Mouse (Mus musculus): ENCODE data around the gene Tbc1d10a. TPM values are rescaled to one million over a fixed set of nuclear protein-coding genes. Genes with fewer than 3 reads are reported as not detected.

Tbc1d10a gene
- 33.3 and 34.1 TPM in 2 replicates for polyA plus RNA-seq (2012; rRNA removed)

DNA sequence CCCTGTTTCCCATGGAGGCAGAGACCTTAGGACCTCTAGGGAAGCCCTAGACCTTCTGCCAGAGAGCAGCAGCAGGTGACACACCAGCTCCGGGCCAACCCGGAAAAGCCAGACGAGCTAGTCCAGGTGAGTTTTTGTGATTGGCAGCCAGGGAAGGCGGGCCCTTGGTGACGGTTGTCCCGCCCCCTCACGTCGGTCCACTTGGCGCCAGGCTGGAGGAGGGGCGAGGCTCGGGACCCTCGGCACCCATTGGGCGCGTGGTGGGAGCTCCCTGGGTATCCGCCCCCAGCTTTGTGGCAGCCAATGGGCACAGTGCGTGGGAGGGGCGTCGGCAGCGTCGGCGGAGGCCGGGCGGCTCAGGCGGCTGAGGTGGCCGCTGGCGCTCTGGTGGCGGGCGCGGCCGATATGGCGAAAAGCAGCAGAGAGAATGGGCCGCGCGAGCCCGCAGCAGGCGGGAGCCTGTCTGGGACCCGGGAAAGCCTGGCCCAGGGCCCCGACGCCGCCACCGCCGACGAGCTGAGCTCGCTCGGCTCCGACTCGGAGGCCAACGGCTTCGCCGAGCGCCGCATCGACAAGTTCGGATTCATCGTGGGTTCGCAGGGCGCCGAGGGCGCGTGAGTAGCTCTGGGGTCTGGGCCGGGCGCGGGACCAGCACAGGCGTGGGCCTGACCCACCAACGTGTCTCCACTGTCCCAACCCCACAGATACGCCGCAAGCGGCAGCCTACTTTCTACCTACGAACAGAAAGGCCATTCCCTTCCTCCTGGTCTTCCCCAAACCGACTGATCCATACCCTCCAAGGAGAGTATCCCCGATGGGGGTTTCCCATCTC lies at the start of gene Tbc1d10a:
Gene Tbc1d10a, plus strand, starts transcription at position 304 of the 832 bp plus-strand sequence.
- TF ChIP-seq POLR2A (IDR thresholded peaks at IDR 0.05; ENCODE audit: borderline replicate concordance, insufficient read depth, low read length), result peak; percentile 74
- no peak for TF ChIP-seq CTCF (IDR thresholded peaks at IDR 0.05; ENCODE audit: borderline replicate concordance, insufficient read depth, low read depth, low read length)
- H3K4me1 ChIP-seq (ENCODE audit: control insufficient read depth, insufficient read depth, low read length), result peaks cover 9% of the 10 kb centered on the region; the same call in 1 of the 2 replicates
- H3K27ac ChIP-seq (ENCODE audit: insufficient read depth, low read length), result peak within 1 kb of the TSS; percentile 44; the same call in 1 of the 2 replicates
- DNase-seq, result peak; percentile 98 to 99
- H3K27me3 ChIP-seq (ENCODE audit: control insufficient read depth, insufficient read depth, low read length), result no peaks in the 10 kb centered on the region
- H3K4me3 ChIP-seq (replicated peaks; ENCODE audit: insufficient read depth, low read depth, low read length), result peak within 1 kb of the TSS; percentile 90
- WGBS, result 1% methylated on average over 66 of the region's 71 CpGs

- H3K4me1 ChIP-seq (ENCODE audit: control insufficient read depth, insufficient read depth, low read length), result peaks cover 5% of the 10 kb centered on the region; the same call in 1 of the 2 replicates
- TF ChIP-seq CTCF (IDR thresholded peaks at IDR 0.05; ENCODE audit: borderline replicate concordance, insufficient read depth, low read depth, low read length), result no peak
- no peak for TF ChIP-seq POLR2A (IDR thresholded peaks at IDR 0.05; ENCODE audit: borderline replicate concordance, insufficient read depth, low read length)
- WGBS, result 83% methylated on average over 2 of the region's 2 CpGs
- no peak overlapping the region for H3K27ac ChIP-seq (ENCODE audit: insufficient read depth, low read length)
- no peak overlapping the region for H3K4me3 ChIP-seq (replicated peaks; ENCODE audit: insufficient read depth, low read depth, low read length)
- DNase-seq, result no peak
- no peaks in the 10 kb centered on the region for H3K27me3 ChIP-seq (ENCODE audit: control insufficient read depth, insufficient read depth, low read length)
Measured at GRCm38 (mm10) chr11:4138964-4139363, 47.6 kb upstream of the Tbc1d10a start.

DNA sequence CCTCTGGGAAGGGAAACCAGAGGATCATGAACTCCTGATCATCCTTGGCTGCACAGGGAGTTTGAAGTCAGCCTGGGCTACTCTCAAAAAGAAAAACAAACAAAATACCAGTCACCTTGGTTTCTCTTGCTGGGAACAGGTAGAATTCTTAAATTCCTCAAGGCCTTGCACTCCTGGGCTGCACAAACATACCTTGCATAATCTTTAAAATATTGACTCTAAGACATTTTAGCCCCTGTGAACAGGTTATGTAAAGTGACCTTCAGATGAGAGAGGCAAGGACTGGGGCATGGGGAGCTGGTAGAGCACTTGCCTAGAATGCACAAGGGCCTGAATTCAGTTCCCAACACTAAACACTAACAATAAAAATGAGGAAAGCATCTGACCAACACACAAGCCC lies 45.1 kb upstream of the Tbc1d10a start:
- TF ChIP-seq CTCF (IDR thresholded peaks at IDR 0.05; ENCODE audit: borderline replicate concordance, insufficient read depth, low read depth, low read length) (no peak), POLR2A (IDR thresholded peaks at IDR 0.05; ENCODE audit: borderline replicate concordance, insufficient read depth, low read length) (no peak)
- H3K27ac ChIP-seq (ENCODE audit: insufficient read depth, low read length), result no peak overlapping the region
- no peak overlapping the region for H3K4me3 ChIP-seq (replicated peaks; ENCODE audit: insufficient read depth, low read depth, low read length)
- DNase-seq, result no peak
- H3K4me1 ChIP-seq (ENCODE audit: control insufficient read depth, insufficient read depth, low read length), result peaks cover 3% of the 10 kb centered on the region; the same call in 1 of the 2 replicates
- no peaks in the 10 kb centered on the region for H3K27me3 ChIP-seq (ENCODE audit: control insufficient read depth, insufficient read depth, low read length)

DNA sequence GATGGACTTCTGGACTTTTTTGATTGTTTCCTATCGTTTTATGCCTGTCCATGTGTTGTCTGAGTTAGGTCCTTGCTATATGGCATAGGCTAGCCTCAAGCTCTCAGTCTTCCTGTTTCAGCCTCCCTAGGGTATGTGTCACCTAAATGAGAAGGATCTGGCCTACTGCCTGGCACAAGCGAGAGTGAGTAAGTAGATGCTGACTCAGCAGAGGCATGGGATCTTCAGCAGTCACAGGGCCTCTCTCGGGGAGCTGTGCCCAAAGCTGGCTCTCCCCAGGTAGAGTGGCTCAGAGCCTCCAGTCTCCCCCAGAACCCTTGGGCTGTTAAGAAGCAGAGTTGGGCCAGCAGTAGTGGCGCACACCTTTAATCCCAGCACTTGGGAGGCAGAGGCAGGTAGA lies 44.2 kb upstream of the Tbc1d10a start:
- no peak overlapping the region for H3K4me3 ChIP-seq (replicated peaks; ENCODE audit: insufficient read depth, low read depth, low read length)
- DNase-seq, result no peak
- no peak overlapping the region for H3K27ac ChIP-seq (ENCODE audit: insufficient read depth, low read length)
- TF ChIP-seq CTCF (IDR thresholded peaks at IDR 0.05; ENCODE audit: borderline replicate concordance, insufficient read depth, low read depth, low read length) (no peak), POLR2A (IDR thresholded peaks at IDR 0.05; ENCODE audit: borderline replicate concordance, insufficient read depth, low read length) (no peak)
- 74% methylated on average over 4 of the region's 4 CpGs for WGBS
- H3K4me1 ChIP-seq (ENCODE audit: control insufficient read depth, insufficient read depth, low read length), result no peaks in the 10 kb centered on the region; the same call in 1 of the 2 replicates
- H3K27me3 ChIP-seq (ENCODE audit: control insufficient read depth, insufficient read depth, low read length), result no peaks in the 10 kb centered on the region

- Histone ChIP-seq H3K27me3 (ENCODE audit: control insufficient read depth, insufficient read depth, low read length) (no peaks in the 10 kb centered on the region), H3K27ac (ENCODE audit: insufficient read depth, low read length) (no peak overlapping the region), H3K4me1 (ENCODE audit: control insufficient read depth, insufficient read depth, low read length) (no peaks in the 10 kb centered on the region), H3K4me3 (replicated peaks; ENCODE audit: insufficient read depth, low read depth, low read length) (no peak overlapping the region)
- DNase-seq, result no peak
- TF ChIP-seq CTCF (IDR thresholded peaks at IDR 0.05; ENCODE audit: borderline replicate concordance, insufficient read depth, low read depth, low read length), result no peak
- TF ChIP-seq POLR2A (IDR thresholded peaks at IDR 0.05; ENCODE audit: borderline replicate concordance, insufficient read depth, low read length), result no peak
- 29% methylated on average over 21 of the region's 21 CpGs for WGBS
Measured at GRCm38 (mm10) chr11:4143281-4144062, 43.1 kb upstream of the Tbc1d10a start.

GRCm38 (mm10) chr11:4146381-4146780 lies 40.2 kb upstream of the Tbc1d10a start:
- Histone ChIP-seq H3K4me3 (replicated peaks; ENCODE audit: insufficient read depth, low read depth, low read length) (no peak overlapping the region), H3K27me3 (ENCODE audit: control insufficient read depth, insufficient read depth, low read length) (no peaks in the 10 kb centered on the region), H3K27ac (ENCODE audit: insufficient read depth, low read length) (no peak overlapping the region), H3K4me1 (ENCODE audit: control insufficient read depth, insufficient read depth, low read length) (no peaks in the 10 kb centered on the region)
- no peak for TF ChIP-seq CTCF (IDR thresholded peaks at IDR 0.05; ENCODE audit: borderline replicate concordance, insufficient read depth, low read depth, low read length)
- TF ChIP-seq POLR2A (IDR thresholded peaks at IDR 0.05; ENCODE audit: borderline replicate concordance, insufficient read depth, low read length), result no peak
- 34% methylated on average over 6 of the region's 6 CpGs for WGBS
- no peak for DNase-seq

GRCm38 (mm10) chr11:4147098-4147497 lies 39.5 kb upstream of the Tbc1d10a start:
- 91% methylated on average over 10 of the region's 10 CpGs for WGBS
- Histone ChIP-seq H3K4me1 (ENCODE audit: control insufficient read depth, insufficient read depth, low read length) (no peaks in the 10 kb centered on the region), H3K4me3 (replicated peaks; ENCODE audit: insufficient read depth, low read depth, low read length) (no peak overlapping the region), H3K27me3 (ENCODE audit: control insufficient read depth, insufficient read depth, low read length) (no peaks in the 10 kb centered on the region), H3K27ac (ENCODE audit: insufficient read depth, low read length) (no peak overlapping the region)
- no peak for DNase-seq
- TF ChIP-seq POLR2A (IDR thresholded peaks at IDR 0.05; ENCODE audit: borderline replicate concordance, insufficient read depth, low read length) (no peak), CTCF (IDR thresholded peaks at IDR 0.05; ENCODE audit: borderline replicate concordance, insufficient read depth, low read depth, low read length) (no peak)
